Mouse (Mus musculus) CH12.LX (cell line): ENCODE data around the gene Srcin1.

Source experiments
- CHD1 ChIP-seq: IDR thresholded peaks from 2 replicates; pipeline ENCODE4 v1.6.1; 2012; ENCODE audit warnings: low read depth, low read length, improper control_type of control experiment, inconsistent platforms
- IRF4 ChIP-seq: IDR thresholded peaks from 2 replicates; pipeline ENCODE4 v1.6.1; 2014; ENCODE audit warnings: low read depth, mild to moderate bottlenecking, inconsistent platforms, low read length, improper control_type of control experiment
- JUND ChIP-seq: conservative IDR thresholded peaks from 2 replicates; pipeline ENCODE4 v1.6.1; 2011; ENCODE audit warnings: low read depth, low read length, improper control_type of control experiment
- MEF2A ChIP-seq: IDR thresholded peaks from 2 replicates; pipeline ENCODE4 v1.6.1; 2014; ENCODE audit warnings: low read depth, mild to moderate bottlenecking, inconsistent platforms, low read length, improper control_type of control experiment, borderline replicate concordance
- POLR2A ChIP-seq: IDR thresholded peaks from 2 replicates; pipeline ENCODE4 v1.6.1; 2011; ENCODE audit warnings: low read depth, mild to moderate bottlenecking, improper control_type of control experiment, low read length
- RCOR1 ChIP-seq: conservative IDR thresholded peaks from 2 replicates; pipeline ENCODE4 v1.6.1; 2012; ENCODE audit warnings: low read depth, mild to moderate bottlenecking, inconsistent platforms, low read length, improper control_type of control experiment
- TBP ChIP-seq: conservative IDR thresholded peaks from 2 replicates; pipeline ENCODE4 v1.6.1; 2011; ENCODE audit warnings: low read depth, low read length, improper control_type of control experiment
- UBTF ChIP-seq: IDR thresholded peaks from 2 replicates; pipeline ENCODE4 v1.6.1; 2012; ENCODE audit warnings: low read depth, mild to moderate bottlenecking, inconsistent platforms, low read length, improper control_type of control experiment, moderate library complexity

- no peak for TF ChIP-seq JUND
- TF ChIP-seq MEF2A: no peak
- no peak for TF ChIP-seq IRF4
- no peak for TF ChIP-seq RCOR1
- TF ChIP-seq TBP: no peak
- TF ChIP-seq UBTF: no peak
- no peak for TF ChIP-seq CHD1
- no peak for TF ChIP-seq POLR2A
These were observed 36.4 kb downstream of the Srcin1 start for GRCm38 (mm10) chr11:97539622-97540021.
